Mouse (Mus musculus) liver, embryonic 14.5 days (tissue): ENCODE data around the gene Esyt2. TPM values are rescaled to one million over a fixed set of nuclear protein-coding genes. Genes with fewer than 3 reads are reported as not detected.
A peak's percentile ranks its signal among the peaks of the same experiment; 100 is the strongest.

Experiments used
- ATAC-seq: fragments of 200-750 bp; cut with Nextera tagmentation; 2 replicates; pipeline ENCODE4 v1.8.0; 2017; ENCODE audit warnings: moderate number of reproducible peaks, mild to moderate bottlenecking, moderate library complexity; ENCODE audit not compliant: insufficient read depth
- DNase-seq, 3 experiments: peaks; one replicate each; pipeline ENCODE4 v3.0.0-alpha.2; 2012 to 2013; ENCODE audit warnings: low read depth in 3 of 3, low spot score in 3 of 3
- H3K27ac ChIP-seq: fragments of 300-500 bp; sonication (generic); 2 replicates; pipeline ENCODE4 v1.5.1; 2014; ENCODE audit warnings: moderate library complexity, mild to moderate bottlenecking, control low read depth, inconsistent platforms
- H3K27me3 ChIP-seq: fragments of 300-500 bp; sonication (generic); 2 replicates; pipeline ENCODE4 v1.6.1; 2014; ENCODE audit warnings: mild to moderate bottlenecking, low read length, moderate library complexity; ENCODE audit not compliant: control insufficient read depth, insufficient read depth
- H3K36me3 ChIP-seq: fragments of 300-500 bp; sonication (generic); replicated peaks from 2 replicates; pipeline ENCODE4 v1.6.1; 2014; ENCODE audit warnings: low read depth; ENCODE audit not compliant: control insufficient read depth, insufficient read depth
- H3K4me1 ChIP-seq, 2 experiments: fragments of 200-500 bp in 1 of 2; fragments of 300-500 bp in 1 of 2; sonication (generic) in 1 of 2; replicated peaks; 2 replicates each; pipeline ENCODE4 v1.6.1; 2012 to 2014; ENCODE audit warnings: antibody characterized with exemption in 1 of 2, inconsistent platforms in 1 of 2, low read length in 1 of 2; ENCODE audit not compliant: control insufficient read depth in 2 of 2, insufficient read depth in 2 of 2
- H3K4me2 ChIP-seq: fragments of 300-500 bp; sonication (generic); 2 replicates; pipeline ENCODE4 v1.6.1; 2014; ENCODE audit warnings: low read depth, mild to moderate bottlenecking, control low read depth, moderate library complexity
- H3K4me3 ChIP-seq, 2 experiments: fragments of 200-500 bp in 1 of 2; fragments of 300-500 bp in 1 of 2; sonication (generic) in 1 of 2; 2 replicates each; pipeline ENCODE4 v1.5.1; 2012 to 2014; ENCODE audit warnings: low read depth in 2 of 2, low read length in 2 of 2, mild to moderate bottlenecking in 2 of 2, control low read depth in 1 of 2, inconsistent platforms in 1 of 2, moderate library complexity in 1 of 2; ENCODE audit not compliant: insufficient read depth in 1 of 2
- H3K9ac ChIP-seq: fragments of 300-500 bp; sonication (generic); replicated peaks from 2 replicates; pipeline ENCODE4 v1.6.1; 2014; ENCODE audit warnings: mild to moderate bottlenecking, control low read depth, moderate library complexity
- H3K9me3 ChIP-seq: fragments of 300-500 bp; sonication (generic); 2 replicates; pipeline ENCODE4 v1.6.1; 2016; ENCODE audit warnings: low read length, mixed read lengths; ENCODE audit not compliant: control insufficient read depth
- CTCF ChIP-seq: IDR thresholded peaks from 2 replicates; pipeline ENCODE4 v1.5.1; 2016; ENCODE audit warnings: antibody characterized with exemption, low read depth, control low read depth
- EP300 ChIP-seq: IDR thresholded peaks from 2 replicates; pipeline ENCODE4 v1.6.1; 2016; ENCODE audit warnings: antibody characterized with exemption, low read depth
- WGBS: fragments of 180-500 bp; shearing (Covaris S2); extraction: QIAGEN DNeasy Blood & Tissue Kit; methylation state at CpG from one replicate; pipeline ENCODE4 v1.1.7; 2014; ENCODE audit not compliant: insufficient replicate concordance; 5-methylcytosine and 5-hydroxymethylcytosine counted together
- polyA plus RNA-seq, 2 experiments: library from polyadenylated mRNA; depleted of rRNA in 1 of 2; stranded (reverse) in 1 of 2; unstranded in 1 of 2; fragments of >200 nt; fragmentation: Nextera tagmentation in 1 of 2; extraction: Ambion mirVana in 1 of 2; gene quantifications; 2 replicates each; pipeline versions ENCODE4 v1.2.1 to v1.2.3; 2012 to 2014

The Esyt2 gene
- polyA plus RNA-seq, 2 experiments, result 6.3 to 10.4 TPM

GRCm38 (mm10) chr12:116278541-116278940, 2.5 kb upstream of the Esyt2 start:
- H3K9me3 ChIP-seq, result no peaks in the 10 kb centered on the region
- H3K27ac ChIP-seq, result peak overlapping the region; percentile 7; the same call in 1 of the 2 replicates
- H3K4me3 ChIP-seq, result no peak overlapping the region
- ATAC-seq, result no peak
- no peaks in the 10 kb centered on the region for H3K27me3 ChIP-seq
- H3K9ac ChIP-seq, result no peak overlapping the region
- no peaks in the 10 kb centered on the region for H3K36me3 ChIP-seq
- peaks cover 25 to 39% of the 10 kb centered on the region in 2 experiments for H3K4me1 ChIP-seq
- no peak for DNase-seq
- 57% methylated on average over 1 of the region's 1 CpGs for WGBS
- TF ChIP-seq EP300 (no peak), CTCF (no peak)
- H3K4me2 ChIP-seq, result no peak overlapping the region

GRCm38 (mm10) chr12:116279181-116279580, 1.8 kb upstream of the Esyt2 start:
- Histone ChIP-seq H3K4me1 (peaks cover 26 to 40% of the 10 kb centered on the region in 2 experiments), H3K27ac (no peak overlapping the region), H3K4me2 (no peak overlapping the region; the same call in 1 of the 2 replicates), H3K4me3 (no peak overlapping the region), H3K36me3 (no peaks in the 10 kb centered on the region), H3K27me3 (no peaks in the 10 kb centered on the region), H3K9me3 (no peaks in the 10 kb centered on the region), H3K9ac (no peak overlapping the region)
- no peak for TF ChIP-seq EP300
- 82% methylated on average over 2 of the region's 2 CpGs for WGBS
- ATAC-seq (no peak), DNase-seq (no peak)

GRCm38 (mm10) chr12:116280149-116280652, 795 bp upstream of the Esyt2 start:
- H3K27ac ChIP-seq, result peak overlapping the region; percentile 82
- H3K4me2 ChIP-seq, result peak overlapping the region; percentile 87
- no peaks in the 10 kb centered on the region for H3K9me3 ChIP-seq
- DNase-seq, result no peak
- WGBS, result 3% methylated on average over 7 of the region's 7 CpGs
- H3K4me3 ChIP-seq, result peak overlapping the region; percentile 74 to 90
- H3K36me3 ChIP-seq, result no peaks in the 10 kb centered on the region
- H3K4me1 ChIP-seq, result peaks cover 26 to 40% of the 10 kb centered on the region in 2 experiments
- TF ChIP-seq EP300 (no peak), CTCF (no peak)
- peak overlapping the region; percentile 93 for H3K9ac ChIP-seq
- H3K27me3 ChIP-seq, result no peaks in the 10 kb centered on the region
- ATAC-seq, result peak; percentile 0

GRCm38 (mm10) chr12:116281427-116282281, 658 bp downstream of the Esyt2 start:
- ATAC-seq, result peak; percentile 54
- no peak for TF ChIP-seq EP300
- TF ChIP-seq CTCF, result no peak
- Histone ChIP-seq H3K27me3 (no peaks in the 10 kb centered on the region), H3K4me2 (peak overlapping the region; percentile 87), H3K4me3 (peak overlapping the region; percentile 74 to 90), H3K27ac (peak overlapping the region; percentile 82), H3K4me1 (peaks cover 20 to 28% of the 10 kb centered on the region in 2 experiments), H3K9ac (peak overlapping the region; percentile 93), H3K9me3 (no peaks in the 10 kb centered on the region), H3K36me3 (no peaks in the 10 kb centered on the region)
- WGBS, result under 1% methylated on average over 48 of the region's 55 CpGs
- peak in 2 of 3 experiments; percentile 27 to 50 for DNase-seq

- peak overlapping the region; percentile 24 for H3K27ac ChIP-seq
- H3K4me2 ChIP-seq, result peak overlapping the region; percentile 87
- H3K9me3 ChIP-seq, result no peaks in the 10 kb centered on the region
- 53% methylated on average over 2 of the region's 2 CpGs for WGBS
- H3K4me3 ChIP-seq, result peak overlapping the region in 1 of 2 experiments; percentile 45; a peak in 2 of 4 replicates
- ATAC-seq (no peak), DNase-seq (no peak)
- H3K4me1 ChIP-seq, result peaks cover 12 to 21% of the 10 kb centered on the region in 2 experiments
- H3K9ac ChIP-seq, result peak overlapping the region; percentile 58
- TF ChIP-seq CTCF, result no peak
- TF ChIP-seq EP300, result no peak
- H3K36me3 ChIP-seq, result no peaks in the 10 kb centered on the region
- H3K27me3 ChIP-seq, result no peaks in the 10 kb centered on the region
Measured at GRCm38 (mm10) chr12:116282856-116283255, 1.9 kb downstream of the Esyt2 start.
